In genomic region chrX:142984170-142984569, GRCm38 (mm10) we compare ENCODE assay signal across 15 mouse cellular contexts.
"Had no signal": no experiment of that assay in that cellular context is flagged by ENCODE, and none has a peak within 500 bp of the region (broad histone marks: within the 10 kb centered on the region; RNA-seq: fewer than 3 reads in every experiment).

No protein-coding gene starts in this region.

- H3K9me3 ChIP-seq: megakaryocyte, embryonic 14.5 days; midbrain, embryonic 13.5 days; midbrain, embryonic 15.5 days; neural tube, embryonic 12.5 days; stomach, embryonic 15.5 days had no signal

- H3K4me1 ChIP-seq: megakaryocyte, embryonic 14.5 days; midbrain, embryonic 13.5 days; midbrain, embryonic 15.5 days; neural tube, embryonic 12.5 days; stomach, embryonic 15.5 days had no signal

- H3K9ac ChIP-seq: lung, embryonic 14.5 days; midbrain, embryonic 13.5 days; midbrain, embryonic 15.5 days; neural tube, embryonic 12.5 days; stomach, embryonic 15.5 days had no signal

- H3K4me3 ChIP-seq: megakaryocyte, embryonic 14.5 days; midbrain, embryonic 13.5 days; midbrain, embryonic 15.5 days; neural tube, embryonic 12.5 days; stomach, embryonic 15.5 days had no signal

- H3K27ac ChIP-seq: midbrain, embryonic 13.5 days; midbrain, embryonic 15.5 days; neural tube, embryonic 12.5 days; stomach, embryonic 15.5 days; stomach, postnatal 0 days had no signal

- H3K4me2 ChIP-seq: lung, embryonic 14.5 days; midbrain, embryonic 11.5 days; midbrain, embryonic 13.5 days; midbrain, embryonic 15.5 days; neural tube, embryonic 12.5 days; stomach, embryonic 15.5 days had no signal

- H3K27me3 ChIP-seq: midbrain, embryonic 15.5 days; neural tube, embryonic 12.5 days had no signal

- DNase-seq: lung, adult 18-20 months; lung, embryonic 14.5 days; lung, postnatal 10 days; lung, postnatal 4 days; right cerebral cortex, postnatal 14 days; thymus, adult 2 months; thymus, postnatal 25 days; thymus, postnatal 4 days had no signal

- H3K36me3 ChIP-seq: midbrain, embryonic 13.5 days; midbrain, embryonic 15.5 days; neural tube, embryonic 12.5 days; stomach, embryonic 15.5 days had no signal

- ATAC-seq: midbrain, embryonic 13.5 days; midbrain, embryonic 15.5 days had no signal
